Mouse (Mus musculus) CH12.LX (cell line): ENCODE measurements around the gene Dagla. TPM values are rescaled to one million over a fixed set of nuclear protein-coding genes. Genes with fewer than 3 reads are reported as not detected.

Experiments used
- DNase-seq: peaks from one replicate; pipeline ENCODE4 v3.0.0-alpha.2; 2013; ENCODE audit errors: extremely low read depth
- H3K27ac ChIP-seq: 2 replicates; pipeline ENCODE4 v1.5.1; 2012; ENCODE audit warnings: low read depth, mild to moderate bottlenecking, control low read depth, moderate library complexity; ENCODE audit not compliant: insufficient read depth
- H3K27me3 ChIP-seq: replicated peaks from 2 replicates; pipeline ENCODE3; 2012; ENCODE audit warnings: inconsistent platforms
- H3K36me3 ChIP-seq, 2 experiments: replicated peaks in 1 of 2; 2 replicates each; pipeline versions ENCODE3 to v1.6.1; 2012; ENCODE audit warnings: inconsistent platforms in 1 of 2, low read length in 1 of 2, mild to moderate bottlenecking in 1 of 2, mixed read lengths in 1 of 2, moderate library complexity in 1 of 2; ENCODE audit not compliant: control insufficient read depth in 1 of 2, insufficient read depth in 1 of 2
- H3K4me1 ChIP-seq, 2 experiments: 2 replicates each; pipeline ENCODE4 v1.6.1; 2012; ENCODE audit warnings: inconsistent platforms in 1 of 2, moderate library complexity in 1 of 2; ENCODE audit not compliant: insufficient read depth in 2 of 2, control insufficient read depth in 1 of 2
- H3K4me2 ChIP-seq: 2 replicates; pipeline ENCODE4 v1.6.1; 2012; ENCODE audit warnings: low read depth, mild to moderate bottlenecking, control low read depth; ENCODE audit not compliant: poor library complexity, insufficient read depth, severe bottlenecking
- H3K4me3 ChIP-seq, 3 experiments: fragments of 150-350 bp in 1 of 3; sonication (generic) in 1 of 3; replicated peaks in 1 of 3; 2 replicates each; pipeline versions ENCODE3 to v1.5.1; 2011 to 2012; ENCODE audit warnings: low read depth in 2 of 3, low read length in 2 of 3, mild to moderate bottlenecking in 2 of 3, moderate library complexity in 2 of 3, control low read depth in 1 of 3, improper control_type of control experiment in 1 of 3, inconsistent platforms in 1 of 3, mixed read lengths in 1 of 3; ENCODE audit not compliant: poor library complexity in 1 of 3
- H3K79me2 ChIP-seq: replicated peaks from 2 replicates; pipeline ENCODE4 v1.6.1; 2012; ENCODE audit warnings: mild to moderate bottlenecking, moderate library complexity; ENCODE audit not compliant: control insufficient read depth, poor library complexity, insufficient read depth, severe bottlenecking; ENCODE audit errors: extremely low read depth
- H3K9ac ChIP-seq: 2 replicates; pipeline ENCODE4 v1.6.1; 2012; ENCODE audit warnings: low read depth, mild to moderate bottlenecking, control low read depth, moderate library complexity; ENCODE audit not compliant: insufficient read depth
- H3K9me3 ChIP-seq: replicated peaks from 2 replicates; pipeline ENCODE3; 2012; ENCODE audit warnings: low read length, inconsistent platforms, mixed read lengths
- BHLHE40 ChIP-seq: IDR thresholded peaks from 2 replicates; pipeline ENCODE4 v1.6.1; 2011; ENCODE audit warnings: mild to moderate bottlenecking, low read depth, low read length, improper control_type of control experiment
- E2F4 ChIP-seq: IDR thresholded peaks from 2 replicates; pipeline ENCODE4 v1.6.1; 2011; ENCODE audit warnings: low read depth, low read length, improper control_type of control experiment; ENCODE audit not compliant: insufficient replicate concordance
- ELF1 ChIP-seq: IDR thresholded peaks from 2 replicates; pipeline ENCODE4 v1.6.1; 2014; ENCODE audit warnings: low read depth, mild to moderate bottlenecking, inconsistent platforms, low read length, improper control_type of control experiment
- EP300 ChIP-seq: IDR thresholded peaks from 2 replicates; pipeline ENCODE4 v1.6.1; 2011; ENCODE audit warnings: low read length, improper control_type of control experiment
- ETS1 ChIP-seq: conservative IDR thresholded peaks from 2 replicates; pipeline ENCODE4 v1.6.1; 2012; ENCODE audit warnings: low read depth, mild to moderate bottlenecking, inconsistent platforms, low read length, improper control_type of control experiment, moderate library complexity
- GABPA ChIP-seq: IDR thresholded peaks from 2 replicates; pipeline ENCODE4 v1.6.1; 2012; ENCODE audit warnings: low read depth, low read length, improper control_type of control experiment, inconsistent platforms; ENCODE audit not compliant: insufficient replicate concordance
- HCFC1 ChIP-seq: IDR thresholded peaks from 2 replicates; pipeline ENCODE4 v1.6.1; 2012; ENCODE audit warnings: low read depth, mild to moderate bottlenecking, inconsistent platforms, low read length, improper control_type of control experiment
- JUN ChIP-seq: IDR thresholded peaks from 2 replicates; pipeline ENCODE4 v1.6.1; 2011; ENCODE audit warnings: low read depth, mild to moderate bottlenecking, low read length, improper control_type of control experiment, moderate library complexity; ENCODE audit not compliant: insufficient read depth
- KAT2A ChIP-seq: IDR thresholded peaks from 2 replicates; pipeline ENCODE4 v1.6.1; 2012; ENCODE audit warnings: low read length, improper control_type of control experiment, inconsistent platforms; ENCODE audit not compliant: insufficient replicate concordance
- MAFK ChIP-seq: IDR thresholded peaks from 2 replicates; pipeline ENCODE4 v1.6.1; 2011; ENCODE audit warnings: low read length, improper control_type of control experiment; ENCODE audit not compliant: insufficient replicate concordance
- MAX ChIP-seq: IDR thresholded peaks from 2 replicates; pipeline ENCODE4 v1.6.1; 2011; ENCODE audit warnings: low read length, improper control_type of control experiment
- MAZ ChIP-seq: IDR thresholded peaks from 2 replicates; pipeline ENCODE4 v1.6.1; 2012; ENCODE audit warnings: low read depth, mild to moderate bottlenecking, inconsistent platforms, low read length, improper control_type of control experiment, moderate library complexity
- PAX5 ChIP-seq: IDR thresholded peaks from 2 replicates; pipeline ENCODE4 v1.6.1; 2012; ENCODE audit warnings: low read length, inconsistent platforms, mixed read lengths
- POLR2A ChIP-seq: IDR thresholded peaks from 2 replicates; pipeline ENCODE4 v1.6.1; 2011; ENCODE audit warnings: low read depth, mild to moderate bottlenecking, improper control_type of control experiment, low read length
- SIN3A ChIP-seq: IDR thresholded peaks from 2 replicates; pipeline ENCODE4 v1.6.1; 2012; ENCODE audit warnings: low read length, improper control_type of control experiment, inconsistent platforms
- TBP ChIP-seq: conservative IDR thresholded peaks from 2 replicates; pipeline ENCODE4 v1.6.1; 2011; ENCODE audit warnings: low read depth, low read length, improper control_type of control experiment
- UBTF ChIP-seq: IDR thresholded peaks from 2 replicates; pipeline ENCODE4 v1.6.1; 2012; ENCODE audit warnings: low read depth, mild to moderate bottlenecking, inconsistent platforms, low read length, improper control_type of control experiment, moderate library complexity
- ZMIZ1 ChIP-seq: IDR thresholded peaks from 2 replicates; pipeline ENCODE4 v1.6.1; 2012; ENCODE audit warnings: low read depth, mild to moderate bottlenecking, inconsistent platforms, low read length, improper control_type of control experiment
- ZNF384 ChIP-seq: IDR thresholded peaks from 2 replicates; pipeline ENCODE4 v1.6.1; 2012; ENCODE audit warnings: low read depth, low read length, improper control_type of control experiment, inconsistent platforms
- dilution Hi-C: fragments of 300-500 bp; cut with MboI; formaldehyde crosslinking; loops from 2 replicates; pipeline ENCODE4 v1.14.3; 2020; ENCODE audit warnings: low sequenced_read_pairs; ENCODE audit not compliant: extremely low pct_unique_long_range_greater_than_20kb, extremely low pct_ligation_motif_present
- in situ Hi-C: fragments of 300-500 bp; cut with MboI; formaldehyde crosslinking; loops from 3 replicates; pipeline ENCODE4 v1.14.3; 2019; ENCODE audit warnings: low sequenced_read_pairs, low pct_ligation_motif_present, low pct_unique_long_range_greater_than_20kb, mixed read lengths
- polyA plus RNA-seq: library from polyadenylated mRNA; unstranded; fragments of >175 nt; gene quantifications from 2 replicates; pipeline ENCODE4 v1.2.1, GENCODE M21; 2012; ENCODE audit warnings: low read depth; ENCODE audit not compliant: insufficient read length
- total RNA-seq, 2 experiments: library from RNA; depleted of rRNA; stranded (reverse); fragments of 300-350 nt in 1 of 2; fragments of >200 nt in 1 of 2; gene quantifications; 2 replicates each; pipeline ENCODE4 v1.2.3; 2012 to 2014

Dagla gene
- total and polyA plus RNA-seq, 3 experiments: 0.21 to 0.55 TPM; not detected in 1

GRCm38 (mm10) chr19:10308990-10309389, 4.3 kb upstream of the Dagla start:
- H3K36me3 ChIP-seq: no peaks in the 10 kb centered on the region
- H3K4me2 ChIP-seq: no peak overlapping the region
- no peak overlapping the region for H3K9ac ChIP-seq
- dilution Hi-C loops: no loop called here
- DNase-seq: no peak
- no peak overlapping the region for H3K27ac ChIP-seq
- no peaks in the 10 kb centered on the region for H3K79me2 ChIP-seq
- H3K4me3 ChIP-seq: no peak overlapping the region
- in situ Hi-C loops: loop anchor here (5.0 kb wide), 1 partner anchor 42 kb away; no protein-coding TSS in a partner anchor
- H3K27me3 ChIP-seq: peaks cover 92% of the 10 kb centered on the region
- TF ChIP-seq EP300 (no peak), MAX (no peak), TBP (no peak), ETS1 (no peak), PAX5 (no peak), ELF1 (no peak)
- H3K9me3 ChIP-seq: no peaks in the 10 kb centered on the region
- peaks cover 8 to 16% of the 10 kb centered on the region in 2 experiments for H3K4me1 ChIP-seq

- dilution Hi-C loops (no loop called here), in situ Hi-C loops (loop anchor here (5.0 kb wide), 1 partner anchor 41 kb away; no protein-coding TSS in a partner anchor)
- Histone ChIP-seq H3K9me3 (no peaks in the 10 kb centered on the region), H3K79me2 (no peaks in the 10 kb centered on the region), H3K27ac (no peak overlapping the region), H3K4me3 (no peak overlapping the region), H3K4me1 (peaks cover 8 to 16% of the 10 kb centered on the region in 2 experiments), H3K36me3 (no peaks in the 10 kb centered on the region), H3K27me3 (peaks cover 94% of the 10 kb centered on the region), H3K4me2 (no peak overlapping the region), H3K9ac (no peak overlapping the region)
- DNase-seq: no peak
- TF ChIP-seq GABPA (no peak), JUN (no peak), ZMIZ1 (no peak), ZNF384 (no peak), BHLHE40 (no peak), UBTF (no peak)
These were observed 3.3 kb upstream of the Dagla start for GRCm38 (mm10) chr19:10307941-10308340.

- peaks cover 98% of the 10 kb centered on the region for H3K27me3 ChIP-seq
- H3K4me2 ChIP-seq: no peak overlapping the region
- TF ChIP-seq ELF1 (no peak), SIN3A (no peak), KAT2A (no peak), POLR2A (no peak), MAX (no peak), ZNF384 (no peak), MAFK (no peak), E2F4 (no peak), HCFC1 (no peak), BHLHE40 (no peak), MAZ (no peak)
- no peaks in the 10 kb centered on the region for H3K36me3 ChIP-seq
- H3K9me3 ChIP-seq: no peaks in the 10 kb centered on the region
- dilution Hi-C loops (no loop called here), in situ Hi-C loops (loop anchor here (5.0 kb wide), 1 partner anchor 40 kb away; no protein-coding TSS in a partner anchor)
- H3K4me1 ChIP-seq: peaks cover 8 to 16% of the 10 kb centered on the region in 2 experiments
- no peak for DNase-seq
- H3K79me2 ChIP-seq: no peaks in the 10 kb centered on the region
- no peak overlapping the region for H3K27ac ChIP-seq
- no peak overlapping the region for H3K4me3 ChIP-seq
- no peak overlapping the region for H3K9ac ChIP-seq
These were observed 2.7 kb upstream of the Dagla start for GRCm38 (mm10) chr19:10307351-10307750.
